Mouse (Mus musculus) heart, embryonic 16.5 days (tissue): Measurements from ENCODE around the gene Znrf3. TPM values are rescaled to one million over a fixed set of nuclear protein-coding genes. Genes with fewer than 3 reads are reported as not detected.

Experiments used
- ATAC-seq: fragments of 200-750 bp; cut with Nextera tagmentation; replicated peaks from 2 replicates; pipeline ENCODE4 v1.8.0; 2017; ENCODE audit warnings: moderate number of reproducible peaks; ENCODE audit not compliant: insufficient read depth, low FRiP score; ENCODE audit errors: extremely low read depth
- H3K27ac ChIP-seq: fragments of 300-500 bp; sonication (generic); 2 replicates; pipeline ENCODE4 v1.5.1; 2014; ENCODE audit warnings: mild to moderate bottlenecking, low read length, control low read depth, moderate library complexity
- H3K27me3 ChIP-seq: fragments of 300-500 bp; sonication (generic); 2 replicates; pipeline ENCODE4 v1.6.1; 2014; ENCODE audit warnings: low read length, mixed read lengths; ENCODE audit not compliant: control insufficient read depth, insufficient read depth
- H3K36me3 ChIP-seq: fragments of 300-500 bp; sonication (generic); 2 replicates; pipeline ENCODE4 v1.6.1; 2014; ENCODE audit not compliant: control insufficient read depth, insufficient read depth
- H3K4me1 ChIP-seq: fragments of 300-500 bp; sonication (generic); 2 replicates; pipeline ENCODE4 v1.6.1; 2014; ENCODE audit warnings: low read length, mixed read lengths; ENCODE audit not compliant: control insufficient read depth, insufficient read depth
- H3K4me2 ChIP-seq: fragments of 300-500 bp; sonication (generic); 2 replicates; pipeline ENCODE4 v1.6.1; 2014; ENCODE audit warnings: low read depth, mild to moderate bottlenecking, control low read depth, low read length
- H3K4me3 ChIP-seq: fragments of 300-500 bp; sonication (generic); 2 replicates; pipeline ENCODE4 v1.5.1; 2014; ENCODE audit warnings: mild to moderate bottlenecking, control low read depth, low read length
- H3K9ac ChIP-seq: fragments of 300-500 bp; sonication (generic); 2 replicates; pipeline ENCODE4 v1.6.1; 2014; ENCODE audit warnings: low read length, control low read depth
- H3K9me3 ChIP-seq: fragments of 300-500 bp; sonication (generic); replicated peaks from 2 replicates; pipeline ENCODE4 v1.6.1; 2016; ENCODE audit warnings: low read length; ENCODE audit not compliant: control insufficient read depth
- WGBS: fragments of 180-500 bp; shearing (Covaris S2); extraction: QIAGEN DNeasy Blood & Tissue Kit; methylation state at CpG from one replicate; pipeline ENCODE4 v1.1.7; 2014; 5-methylcytosine and 5-hydroxymethylcytosine counted together
- polyA plus RNA-seq: library from polyadenylated mRNA; unstranded; fragments of >200 nt; fragmentation: Nextera tagmentation; extraction: Ambion mirVana; gene quantifications from 2 replicates; pipeline ENCODE4 v1.2.1, GENCODE M21; 2015

Gene Znrf3
- polyA plus RNA-seq, 1 experiment from 2014 or later: 7.3 TPM

DNA sequence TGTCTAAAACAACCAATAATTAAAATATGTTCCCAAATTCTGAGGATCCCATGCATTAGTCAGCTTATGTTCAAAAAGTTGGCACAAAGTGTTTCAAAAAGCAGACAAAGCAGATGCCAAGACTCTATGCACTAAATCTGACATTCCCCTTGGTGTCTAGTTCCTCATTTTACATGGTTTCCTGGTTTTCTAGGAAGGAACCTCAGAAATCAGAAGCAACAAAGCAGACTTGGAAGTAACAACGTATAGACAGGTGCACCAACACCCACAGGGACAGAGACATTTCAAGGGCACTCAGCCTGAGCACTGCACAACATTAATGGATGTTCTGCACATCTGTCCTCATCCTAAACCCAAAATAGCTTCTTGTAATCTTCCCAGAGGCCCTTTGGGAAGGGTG is 13.8 kb downstream of the Znrf3 start:
- Histone ChIP-seq H3K9ac (no peak overlapping the region), H3K4me1 (peaks cover 45% of the 10 kb centered on the region), H3K4me2 (no peak overlapping the region), H3K9me3 (no peaks in the 10 kb centered on the region), H3K27ac (peak overlapping the region; percentile 47), H3K36me3 (no peaks in the 10 kb centered on the region), H3K4me3 (no peak overlapping the region), H3K27me3 (no peaks in the 10 kb centered on the region)
- 31% methylated on average over 1 of the region's 1 CpGs for whole genome bisulfite sequencing
- no peak for ATAC-seq

DNA sequence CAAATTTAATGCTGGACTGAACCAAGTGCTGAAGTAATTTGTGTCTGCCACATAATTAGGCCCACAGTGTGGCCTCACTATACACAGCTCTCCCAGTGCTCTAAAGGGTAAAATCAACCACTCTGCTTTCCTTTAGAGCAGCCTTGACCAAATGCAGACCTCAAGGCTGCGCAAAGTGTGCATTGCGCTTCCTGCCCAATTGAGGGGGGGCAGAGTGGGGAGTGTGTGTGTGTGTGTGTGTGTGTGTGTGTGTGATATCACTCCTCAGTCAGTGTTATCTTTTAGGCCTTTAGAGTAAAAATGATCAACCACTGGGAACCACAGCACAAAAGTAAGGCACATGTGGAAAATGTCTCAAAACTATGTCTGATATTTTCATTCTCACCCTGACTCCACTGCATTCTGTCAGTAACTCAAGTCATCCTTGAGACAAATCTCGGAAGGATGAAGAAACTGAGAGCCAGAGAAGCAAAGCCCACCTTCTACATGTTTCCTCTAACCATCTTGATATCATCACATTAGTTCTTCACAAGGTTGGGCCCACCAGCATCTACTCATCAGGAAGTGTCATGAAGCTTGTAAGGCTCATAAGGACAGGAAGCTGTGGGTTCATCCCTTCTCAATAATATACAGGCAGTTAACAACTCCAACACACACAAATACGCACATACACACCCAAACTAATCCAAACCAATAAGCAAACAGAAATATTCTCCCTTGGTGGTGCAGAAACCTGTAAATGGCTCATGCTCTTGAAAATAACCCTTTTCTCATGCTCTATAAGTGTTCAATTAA is 15.1 kb downstream of the Znrf3 start:
- Histone ChIP-seq H3K27ac (no peak overlapping the region; the same call in 1 of the 2 replicates), H3K4me1 (peaks cover 46% of the 10 kb centered on the region), H3K9ac (no peak overlapping the region), H3K4me3 (no peak overlapping the region), H3K9me3 (no peaks in the 10 kb centered on the region), H3K27me3 (no peaks in the 10 kb centered on the region), H3K4me2 (no peak overlapping the region), H3K36me3 (no peaks in the 10 kb centered on the region)
- WGBS: 77% methylated on average over 4 of the region's 4 CpGs
- ATAC-seq: no peak

DNA sequence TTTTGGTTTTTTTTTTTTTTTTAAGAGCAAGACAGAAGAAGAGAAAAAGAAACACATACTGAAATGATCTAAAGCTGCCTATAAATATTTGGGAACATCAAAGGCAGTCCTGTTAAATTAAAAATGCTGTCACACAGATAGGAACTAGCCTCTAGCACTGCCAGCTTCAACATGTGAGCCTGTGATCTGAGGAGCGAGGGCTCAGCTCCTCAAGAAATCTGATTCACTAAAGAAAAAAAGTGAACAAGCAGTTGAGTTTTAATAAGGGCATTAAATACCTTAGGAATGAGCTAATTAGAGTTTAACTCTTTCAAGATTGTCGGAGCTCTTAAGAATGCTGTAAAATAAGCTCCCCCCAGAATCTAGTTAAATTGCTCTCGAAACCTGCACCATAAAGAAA is 17.4 kb downstream of the Znrf3 start:
- Histone ChIP-seq H3K4me3 (no peak overlapping the region), H3K4me2 (no peak overlapping the region), H3K27ac (no peak overlapping the region), H3K27me3 (no peaks in the 10 kb centered on the region), H3K9ac (no peak overlapping the region), H3K4me1 (peaks cover 52% of the 10 kb centered on the region), H3K9me3 (no peaks in the 10 kb centered on the region), H3K36me3 (no peaks in the 10 kb centered on the region)
- no peak for ATAC-seq
- WGBS: 77% methylated on average over 3 of the region's 3 CpGs

DNA sequence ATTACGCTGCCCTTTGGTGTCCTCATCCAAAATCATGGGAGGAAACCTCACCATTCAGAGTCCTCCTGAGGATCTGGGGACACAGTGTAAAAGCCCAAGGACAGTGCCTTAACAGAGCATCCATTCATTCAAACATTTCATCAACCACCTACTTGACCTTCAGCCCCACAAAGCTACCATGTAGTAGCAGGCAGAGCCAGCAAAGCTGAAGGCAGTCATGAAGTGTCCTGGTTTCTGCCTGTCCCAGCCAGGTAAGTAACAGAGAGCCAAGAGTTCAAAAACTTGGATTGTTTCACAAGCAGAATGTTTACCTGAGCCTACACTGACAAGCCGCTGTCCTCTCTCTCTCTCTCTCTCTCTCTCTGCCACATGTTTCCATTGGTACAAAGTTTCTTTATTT is 18.3 kb downstream of the Znrf3 start:
- no peaks in the 10 kb centered on the region for H3K9me3 ChIP-seq
- no peak overlapping the region for H3K4me2 ChIP-seq
- H3K27me3 ChIP-seq: no peaks in the 10 kb centered on the region
- peaks cover 57% of the 10 kb centered on the region for H3K4me1 ChIP-seq
- H3K9ac ChIP-seq: no peak overlapping the region
- H3K4me3 ChIP-seq: no peak overlapping the region
- no peak overlapping the region for H3K27ac ChIP-seq
- no peak for ATAC-seq
- WGBS: 87% methylated on average over 2 of the region's 2 CpGs
- no peaks in the 10 kb centered on the region for H3K36me3 ChIP-seq

DNA sequence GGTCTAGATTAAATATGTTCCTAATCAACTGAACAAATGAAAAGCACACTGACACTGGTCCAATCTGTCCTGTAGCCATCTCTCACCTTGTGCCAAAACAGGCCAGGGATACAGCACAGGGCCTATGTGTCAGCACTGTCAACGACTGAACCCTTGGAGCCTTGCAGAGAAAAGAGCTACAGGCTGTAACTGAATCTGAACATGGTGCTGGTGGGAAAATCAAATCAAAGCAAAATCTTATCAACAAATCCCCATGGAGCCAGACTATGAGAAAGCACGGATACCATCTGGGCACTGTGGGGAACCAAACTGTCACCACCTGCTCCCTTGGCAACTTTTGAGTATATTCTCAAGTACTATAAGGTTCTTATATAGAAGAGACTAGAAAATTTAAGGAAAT is 19.5 kb downstream of the Znrf3 start:
- Histone ChIP-seq H3K4me2 (no peak overlapping the region), H3K9ac (no peak overlapping the region), H3K9me3 (no peaks in the 10 kb centered on the region), H3K4me3 (no peak overlapping the region), H3K4me1 (peaks cover 51% of the 10 kb centered on the region), H3K36me3 (no peaks in the 10 kb centered on the region), H3K27ac (peak overlapping the region; percentile 25), H3K27me3 (no peaks in the 10 kb centered on the region)
- WGBS: 25% methylated on average over 2 of the region's 2 CpGs
- ATAC-seq: no peak

DNA sequence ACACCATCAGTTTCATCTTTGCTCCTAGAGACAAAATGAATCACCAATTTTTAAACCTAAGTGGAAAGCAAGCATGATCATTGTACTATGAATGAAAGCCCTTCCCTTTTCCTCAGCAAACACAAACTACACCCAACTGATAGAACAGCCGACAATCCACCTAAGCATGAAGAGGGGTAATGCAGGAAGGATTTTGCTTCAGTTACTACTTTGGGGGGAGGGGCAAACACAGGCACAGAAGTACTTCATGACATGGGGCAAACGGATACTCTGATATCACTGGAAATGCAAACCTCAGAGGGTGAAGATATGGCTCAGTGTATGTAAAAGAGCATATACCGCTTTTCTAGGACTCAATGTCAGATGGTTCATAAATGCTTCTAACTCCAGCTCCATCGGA is 20.5 kb downstream of the Znrf3 start:
- no peaks in the 10 kb centered on the region for H3K9me3 ChIP-seq
- H3K27ac ChIP-seq: no peak overlapping the region
- WGBS: 58% methylated on average over 4 of the region's 4 CpGs
- H3K4me2 ChIP-seq: no peak overlapping the region
- H3K9ac ChIP-seq: no peak overlapping the region
- no peak overlapping the region for H3K4me3 ChIP-seq
- ATAC-seq: no peak
- H3K4me1 ChIP-seq: peaks cover 50% of the 10 kb centered on the region
- H3K36me3 ChIP-seq: no peaks in the 10 kb centered on the region
- no peaks in the 10 kb centered on the region for H3K27me3 ChIP-seq

DNA sequence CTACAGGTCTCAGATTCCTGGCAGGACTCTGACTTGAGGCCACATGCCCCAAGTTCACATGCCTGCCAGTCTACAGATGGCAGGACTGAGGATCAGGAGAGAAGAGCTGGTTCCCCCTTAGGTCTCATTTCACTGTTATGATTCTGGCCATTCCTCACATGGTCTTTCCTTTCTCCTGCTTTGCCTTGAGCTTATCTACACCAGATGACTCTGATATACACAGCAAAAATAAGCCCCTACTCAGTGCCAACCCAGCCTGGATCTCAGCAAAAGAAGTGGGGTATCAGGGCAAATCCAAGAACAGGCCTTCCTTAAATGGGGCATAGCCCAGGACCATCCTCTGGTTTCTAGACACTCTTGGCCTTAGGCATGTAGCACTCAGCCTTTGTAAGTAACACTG is 21.6 kb downstream of the Znrf3 start:
- Histone ChIP-seq H3K4me1 (peaks cover 50% of the 10 kb centered on the region), H3K36me3 (no peaks in the 10 kb centered on the region), H3K4me2 (no peak overlapping the region), H3K4me3 (no peak overlapping the region), H3K27me3 (no peaks in the 10 kb centered on the region), H3K27ac (peak overlapping the region; percentile 85; the same call in 1 of the 2 replicates), H3K9ac (no peak overlapping the region), H3K9me3 (no peaks in the 10 kb centered on the region)
- no peak for ATAC-seq

DNA sequence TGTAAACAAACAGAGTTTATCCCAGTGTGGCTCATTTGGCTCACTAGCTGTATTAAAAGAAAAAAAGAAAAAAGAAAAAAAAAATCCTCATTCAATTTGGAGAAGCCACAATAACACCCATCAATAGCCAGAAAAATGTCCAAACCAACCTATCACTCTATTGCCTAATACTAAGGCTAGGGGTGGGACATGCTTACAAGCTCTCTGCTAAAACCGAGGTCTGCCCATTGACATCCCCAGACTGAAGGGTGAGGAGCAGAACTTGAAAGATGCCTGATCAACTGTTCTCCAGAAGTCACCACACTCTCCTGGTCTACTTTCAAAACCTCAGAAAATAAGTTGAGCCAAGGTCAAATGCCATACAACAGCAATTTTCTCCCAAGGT is 22.4 kb downstream of the Znrf3 start:
- Histone ChIP-seq H3K27me3 (no peaks in the 10 kb centered on the region), H3K9me3 (no peaks in the 10 kb centered on the region), H3K9ac (no peak overlapping the region), H3K4me3 (no peak overlapping the region), H3K27ac (peak overlapping the region; percentile 85), H3K4me2 (no peak overlapping the region), H3K4me1 (peaks cover 49% of the 10 kb centered on the region), H3K36me3 (no peaks in the 10 kb centered on the region)
- WGBS: 41% methylated on average over 1 of the region's 1 CpGs
- no peak for ATAC-seq

DNA sequence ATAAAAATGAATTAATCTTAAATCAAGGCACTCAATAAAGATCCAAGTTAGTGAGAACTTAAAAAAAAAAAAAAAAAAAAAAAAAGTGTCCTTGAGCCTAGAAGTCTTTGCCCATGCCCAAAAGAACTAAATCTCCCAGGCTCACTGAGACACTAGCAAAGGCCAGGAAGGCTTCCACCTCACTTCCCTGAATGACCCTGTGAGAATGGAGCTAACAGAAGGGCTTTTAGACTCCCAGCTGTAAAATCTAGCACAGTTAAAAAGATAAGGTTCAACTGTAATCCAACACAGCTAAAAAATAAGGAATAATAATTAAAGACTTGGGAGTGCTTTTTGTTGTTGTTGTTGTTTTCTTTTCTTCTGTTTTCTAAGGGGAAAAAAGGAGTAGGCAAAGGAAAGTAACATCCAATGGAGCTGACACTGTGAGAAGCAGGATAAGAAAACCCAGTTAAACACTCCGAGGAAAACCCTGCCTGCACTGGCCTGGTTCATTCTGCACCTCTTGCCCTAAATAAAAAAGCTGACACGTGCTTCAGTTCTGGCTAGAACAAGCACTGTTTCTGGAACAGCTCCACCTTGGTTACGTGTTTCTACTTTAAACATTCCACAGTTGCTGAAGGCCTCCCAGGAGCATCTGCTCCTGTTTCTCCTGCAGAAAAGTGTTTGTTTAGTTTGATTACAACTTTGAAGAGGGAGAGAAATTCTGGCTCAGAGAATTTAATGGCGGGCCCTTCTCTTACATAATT is 23.0 kb downstream of the Znrf3 start:
- H3K9me3 ChIP-seq: no peaks in the 10 kb centered on the region
- peak overlapping the region; percentile 85 for H3K27ac ChIP-seq
- peak; percentile 69; the same call in 1 of the 2 replicates for ATAC-seq
- peak overlapping the region; percentile 32 for H3K4me2 ChIP-seq
- peak overlapping the region; percentile 45; the same call in 1 of the 2 replicates for H3K9ac ChIP-seq
- WGBS: 18% methylated on average over 4 of the region's 4 CpGs
- H3K27me3 ChIP-seq: no peaks in the 10 kb centered on the region
- peaks cover 54% of the 10 kb centered on the region for H3K4me1 ChIP-seq
- H3K4me3 ChIP-seq: no peak overlapping the region
- H3K36me3 ChIP-seq: no peaks in the 10 kb centered on the region
